Mouse (Mus musculus) lung, embryonic 16.5 days (tissue): ENCODE data around the gene Usp35. TPM values are rescaled to one million over a fixed set of nuclear protein-coding genes. Genes with fewer than 3 reads are reported as not detected.

Source experiments
- polyA plus RNA-seq: library from polyadenylated mRNA; unstranded; fragments of >200 nt; fragmentation: Nextera tagmentation; extraction: Ambion mirVana; gene quantifications from 2 replicates; pipeline ENCODE4 v1.2.1, GENCODE M21; 2015

Gene Usp35
- polyA plus RNA-seq, 1 experiment from 2014 or later: 1.2 TPM

Other genes with a start within 250 kb of the Usp35 start
- 5.5 and 5.8 TPM in 2 replicates for gene Kctd21, start 307 bp upstream of the Usp35 start, polyA plus RNA-seq
- gene Alg8, start 39.6 kb upstream of the Usp35 start, polyA plus RNA-seq: 42.4 and 44.3 TPM in 2 replicates
- gene Ndufc2, start 68.0 kb upstream of the Usp35 start, polyA plus RNA-seq: 350 and 370 TPM in 2 replicates
- 1.2 and 1.6 TPM in 2 replicates for gene Thrsp, start 85.7 kb upstream of the Usp35 start, polyA plus RNA-seq
- gene Kctd14, start 119.3 kb upstream of the Usp35 start, polyA plus RNA-seq: 8.9 and 9.9 TPM in 2 replicates
- 46.9 and 49.8 TPM in 2 replicates for gene Ints4, start 148.9 kb upstream of the Usp35 start, polyA plus RNA-seq
- 52.6 and 54.6 TPM in 2 replicates for gene Aamdc, start 247.5 kb upstream of the Usp35 start, polyA plus RNA-seq
- gene Rsf1, start 247.9 kb upstream of the Usp35 start, polyA plus RNA-seq: 18.6 and 18.7 TPM in 2 replicates